Mouse (Mus musculus) spleen, adult 2 months (tissue): ENCODE measurements around the gene Thsd4. TPM values are rescaled to one million over a fixed set of nuclear protein-coding genes. Genes with fewer than 3 reads are reported as not detected.

ENCODE experiments used
- DNase-seq, 2 experiments: peaks; one replicate each; pipeline versions ENCODE4 v3.0.0 to v3.0.0-alpha.2; 2012 to 2021; ENCODE audit warnings: low spot score in 2 of 2, low read depth in 1 of 2
- H3K27ac ChIP-seq: fragments of 200-500 bp; 2 replicates; pipeline ENCODE4 v1.5.1; 2012; ENCODE audit warnings: low read length, inconsistent platforms; ENCODE audit not compliant: insufficient read depth
- H3K27me3 ChIP-seq: fragments of 200-500 bp; 2 replicates; pipeline ENCODE4 v1.6.1; 2012; ENCODE audit warnings: mild to moderate bottlenecking, moderate library complexity, low read length, inconsistent platforms; ENCODE audit not compliant: control insufficient read depth, insufficient read depth
- H3K36me3 ChIP-seq: fragments of 200-500 bp; 2 replicates; pipeline ENCODE4 v1.6.1; 2012; ENCODE audit warnings: mild to moderate bottlenecking, low read length, inconsistent platforms; ENCODE audit not compliant: control insufficient read depth, insufficient read depth
- H3K4me1 ChIP-seq: fragments of 200-500 bp; 2 replicates; pipeline ENCODE4 v1.6.1; 2011; ENCODE audit warnings: inconsistent platforms; ENCODE audit not compliant: control insufficient read depth, insufficient read depth, insufficient read length
- H3K4me3 ChIP-seq: fragments of 200-500 bp; 2 replicates; pipeline ENCODE4 v1.5.1; 2011; ENCODE audit warnings: mild to moderate bottlenecking, inconsistent platforms; ENCODE audit not compliant: insufficient read depth, insufficient read length; ENCODE audit errors: extremely low read depth
- CTCF ChIP-seq: fragments of 200-500 bp; IDR thresholded peaks from 2 replicates; pipeline ENCODE4 v1.5.1; 2011; ENCODE audit warnings: mild to moderate bottlenecking, inconsistent platforms; ENCODE audit not compliant: insufficient read depth, insufficient read length, insufficient replicate concordance; ENCODE audit errors: extremely low read depth
- POLR2A ChIP-seq: fragments of 200-500 bp; IDR thresholded peaks from 2 replicates; pipeline ENCODE4 v1.6.1; 2011; ENCODE audit warnings: low read depth, low read length, inconsistent platforms
- WGBS: fragments of 180-500 bp; shearing (Covaris S2); methylation state at CpG from one replicate; pipeline ENCODE4 v1.1.7; 2018; 5-methylcytosine and 5-hydroxymethylcytosine counted together
- polyA plus RNA-seq: library from polyadenylated mRNA; depleted of rRNA; stranded (reverse); fragments of >200 nt; gene quantifications from 2 replicates; pipeline ENCODE4 v1.2.3, GENCODE M21; 2012

Thsd4 gene
- polyA plus RNA-seq, 1 experiment: 0.95 TPM

- H3K27me3 ChIP-seq: peaks cover 6% of the 10 kb centered on the region
- no peaks in the 10 kb centered on the region for H3K36me3 ChIP-seq
- no peaks in the 10 kb centered on the region; the same call in 1 of the 2 replicates for H3K4me1 ChIP-seq
- no peak overlapping the region for H3K27ac ChIP-seq
- WGBS: 70% methylated on average over 3 of the region's 3 CpGs
- TF ChIP-seq CTCF (no peak), POLR2A (no peak)
- DNase-seq: no peak
- no peak overlapping the region for H3K4me3 ChIP-seq
Measured at GRCm38 (mm10) chr9:60518216-60518615, 3.6 kb downstream of the Thsd4 start.

- Histone ChIP-seq H3K4me3 (no peak overlapping the region), H3K4me1 (no peaks in the 10 kb centered on the region; the same call in 1 of the 2 replicates), H3K27ac (no peak overlapping the region), H3K36me3 (no peaks in the 10 kb centered on the region), H3K27me3 (peaks cover 6% of the 10 kb centered on the region)
- DNase-seq: no peak
- TF ChIP-seq CTCF: no peak
- no peak for TF ChIP-seq POLR2A
- WGBS: 86% methylated on average over 4 of the region's 4 CpGs
Measured at GRCm38 (mm10) chr9:60517148-60517547, 4.7 kb downstream of the Thsd4 start.

GRCm38 (mm10) chr9:60516379-60516778 lies 5.5 kb downstream of the Thsd4 start:
- DNase-seq: no peak
- Histone ChIP-seq H3K4me1 (no peaks in the 10 kb centered on the region), H3K27ac (no peak overlapping the region), H3K4me3 (no peak overlapping the region), H3K27me3 (no peaks in the 10 kb centered on the region), H3K36me3 (no peaks in the 10 kb centered on the region)
- TF ChIP-seq POLR2A (no peak), CTCF (no peak)
- WGBS: 97% methylated on average over 4 of the region's 4 CpGs

GRCm38 (mm10) chr9:60513329-60513788 lies 8.5 kb downstream of the Thsd4 start:
- TF ChIP-seq CTCF (no peak), POLR2A (no peak)
- 77% methylated on average over 11 of the region's 11 CpGs for WGBS
- Histone ChIP-seq H3K27ac (no peak overlapping the region), H3K4me1 (no peaks in the 10 kb centered on the region), H3K36me3 (no peaks in the 10 kb centered on the region), H3K4me3 (no peak overlapping the region), H3K27me3 (no peaks in the 10 kb centered on the region)
- no peak for DNase-seq

GRCm38 (mm10) chr9:60510876-60511275 lies 11.0 kb downstream of the Thsd4 start:
- H3K27me3 ChIP-seq: no peaks in the 10 kb centered on the region
- DNase-seq: no peak
- no peaks in the 10 kb centered on the region for H3K36me3 ChIP-seq
- no peak overlapping the region for H3K27ac ChIP-seq
- H3K4me1 ChIP-seq: no peaks in the 10 kb centered on the region
- TF ChIP-seq CTCF: no peak
- no peak for TF ChIP-seq POLR2A
- WGBS: 92% methylated on average over 6 of the region's 6 CpGs
- no peak overlapping the region for H3K4me3 ChIP-seq

GRCm38 (mm10) chr9:60506136-60506535 lies 15.7 kb downstream of the Thsd4 start:
- Histone ChIP-seq H3K36me3 (no peaks in the 10 kb centered on the region), H3K27me3 (no peaks in the 10 kb centered on the region), H3K4me1 (no peaks in the 10 kb centered on the region), H3K27ac (no peak overlapping the region), H3K4me3 (no peak overlapping the region)
- 86% methylated on average over 5 of the region's 5 CpGs for WGBS
- DNase-seq: no peak
- TF ChIP-seq POLR2A (no peak), CTCF (no peak)

- WGBS: 53% methylated on average over 14 of the region's 14 CpGs
- no peaks in the 10 kb centered on the region for H3K36me3 ChIP-seq
- DNase-seq: no peak
- no peaks in the 10 kb centered on the region for H3K4me1 ChIP-seq
- TF ChIP-seq POLR2A (no peak), CTCF (no peak)
- no peaks in the 10 kb centered on the region for H3K27me3 ChIP-seq
- H3K4me3 ChIP-seq: no peak overlapping the region
- H3K27ac ChIP-seq: no peak overlapping the region
Measured at GRCm38 (mm10) chr9:60504378-60505285, 17.2 kb downstream of the Thsd4 start.
